Mouse (Mus musculus): ENCODE measurements at regions not wholly inside any gene's neighbourhood (a gene's known extent, or its start where the extent isn't known, plus 50 kb on each side); places are given as distances from the start of the nearest gene placed in this dataset.

GRCm38 (mm10) chr4:114336747-114337090 is 69.8 kb upstream of the Trabd2b start:
- TF ChIP-seq RCOR1 (IDR thresholded peaks at IDR 0.05; ENCODE audit: low read depth, low read length) (no peak), CTCF (IDR thresholded peaks at IDR 0.05 in 2 of 3, conservative IDR thresholded peaks at IDR 0.05 in 1 of 3; ENCODE audit: control insufficient read depth in 1 of 3, insufficient read depth in 1 of 3, low read depth in 2 of 3, low read length in 3 of 3, poor library complexity in 1 of 3, severe bottlenecking in 1 of 3) (no peak), ZC3H11A (IDR thresholded peaks at IDR 0.05; ENCODE audit: low read depth, low read length) (no peak), ZMIZ1 (IDR thresholded peaks at IDR 0.05; ENCODE audit: low read depth, low read length) (no peak), TCF12 (IDR thresholded peaks at IDR 0.05; ENCODE audit: low read depth, low read length) (no peak), POLR2A (IDR thresholded peaks at IDR 0.05; ENCODE audit: control insufficient read depth in 1 of 2, insufficient read depth in 1 of 2, low read depth in 1 of 2, low read length in 2 of 2, poor library complexity in 1 of 2) (no peak), MAX (IDR thresholded peaks at IDR 0.05; ENCODE audit: low read length) (no peak), RAD21 (IDR thresholded peaks at IDR 0.05; ENCODE audit: low read depth, low read length) (no peak), MAFK (IDR thresholded peaks at IDR 0.05; ENCODE audit: borderline replicate concordance, low read depth, low read length) (no peak), ZNF384 (IDR thresholded peaks at IDR 0.05; ENCODE audit: low read depth, low read length) (no peak), MAZ (IDR thresholded peaks at IDR 0.05; ENCODE audit: low read depth, low read length) (no peak), CHD1 (IDR thresholded peaks at IDR 0.05; ENCODE audit: low read depth, low read length) (no peak)
